Mouse (Mus musculus) limb, embryonic 13.5 days (tissue): ENCODE data around the gene Psat1. TPM values are rescaled to one million over a fixed set of nuclear protein-coding genes. Genes with fewer than 3 reads are reported as not detected.

Experiments
- ATAC-seq: fragments of 200-750 bp; cut with Nextera tagmentation; 2 replicates; pipeline ENCODE4 v1.8.0; 2017; ENCODE audit warnings: low read depth, moderate number of reproducible peaks, moderate TSS enrichment; ENCODE audit not compliant: low FRiP score
- H3K27ac ChIP-seq: fragments of 300-500 bp; sonication (generic); 2 replicates; pipeline ENCODE4 v1.5.1; 2015; ENCODE audit warnings: inconsistent platforms, mild to moderate bottlenecking, moderate library complexity
- H3K27me3 ChIP-seq: fragments of 300-500 bp; sonication (generic); 2 replicates; pipeline ENCODE4 v1.6.1; 2015; ENCODE audit warnings: mild to moderate bottlenecking, inconsistent platforms
- H3K36me3 ChIP-seq: fragments of 300-500 bp; sonication (generic); 2 replicates; pipeline ENCODE4 v1.6.1; 2015; ENCODE audit warnings: inconsistent platforms, mild to moderate bottlenecking, moderate library complexity
- H3K4me1 ChIP-seq: fragments of 300-500 bp; sonication (generic); 2 replicates; pipeline ENCODE4 v1.6.1; 2015; ENCODE audit warnings: inconsistent platforms
- H3K4me2 ChIP-seq: fragments of 300-500 bp; sonication (generic); replicated peaks from 2 replicates; pipeline ENCODE4 v1.6.1; 2015; ENCODE audit warnings: inconsistent platforms, mild to moderate bottlenecking, moderate library complexity
- H3K4me3 ChIP-seq: fragments of 300-500 bp; sonication (generic); 2 replicates; pipeline ENCODE4 v1.5.1; 2015; ENCODE audit warnings: moderate library complexity, mild to moderate bottlenecking, inconsistent platforms
- H3K9ac ChIP-seq: fragments of 300-500 bp; sonication (generic); 2 replicates; pipeline ENCODE4 v1.6.1; 2015; ENCODE audit warnings: mild to moderate bottlenecking, inconsistent platforms
- H3K9me3 ChIP-seq: fragments of 300-500 bp; sonication (generic); 2 replicates; pipeline ENCODE4 v1.6.1; 2016; ENCODE audit warnings: inconsistent platforms
- WGBS: fragments of 180-500 bp; shearing (Covaris S2); methylation state at CpG from one replicate; pipeline ENCODE4 v1.1.7; 2015; 5-methylcytosine and 5-hydroxymethylcytosine counted together
- polyA plus RNA-seq: library from polyadenylated mRNA; unstranded; fragments of >200 nt; fragmentation: Nextera tagmentation; extraction: Ambion mirVana; gene quantifications from 2 replicates; pipeline ENCODE4 v1.2.1, GENCODE M21; 2015

Gene Psat1
- polyA plus RNA-seq, 1 experiment from 2014 or later = 88.6 TPM

- H3K9me3 ChIP-seq = no peaks in the 10 kb centered on the region
- ATAC-seq = no peak
- peaks cover 40% of the 10 kb centered on the region for H3K36me3 ChIP-seq
- H3K27ac ChIP-seq = no peak overlapping the region
- peaks cover 13% of the 10 kb centered on the region for H3K4me1 ChIP-seq
- H3K4me3 ChIP-seq = no peak overlapping the region
- WGBS = 96% methylated on average over 7 of the region's 7 CpGs
- H3K27me3 ChIP-seq = no peaks in the 10 kb centered on the region
- H3K9ac ChIP-seq = no peak overlapping the region
- no peak overlapping the region for H3K4me2 ChIP-seq
Measured at GRCm38 (mm10) chr19:15919336-15919735, 27.8 kb downstream of the Psat1 start.

GRCm38 (mm10) chr19:15918111-15918510 lies 29.0 kb downstream of the Psat1 start:
- 91% methylated on average over 7 of the region's 7 CpGs for WGBS
- Histone ChIP-seq H3K4me3 (no peak overlapping the region), H3K4me2 (no peak overlapping the region), H3K4me1 (peaks cover 2% of the 10 kb centered on the region; the same call in 1 of the 2 replicates), H3K9me3 (no peaks in the 10 kb centered on the region), H3K27me3 (no peaks in the 10 kb centered on the region), H3K36me3 (peaks cover 52% of the 10 kb centered on the region), H3K27ac (no peak overlapping the region), H3K9ac (no peak overlapping the region)
- no peak for ATAC-seq

- no peak for ATAC-seq
- Histone ChIP-seq H3K27me3 (no peaks in the 10 kb centered on the region), H3K27ac (no peak overlapping the region), H3K4me3 (no peak overlapping the region), H3K9me3 (no peaks in the 10 kb centered on the region), H3K4me1 (no peaks in the 10 kb centered on the region), H3K4me2 (no peak overlapping the region), H3K36me3 (peaks cover 87% of the 10 kb centered on the region), H3K9ac (no peak overlapping the region)
- WGBS = 88% methylated on average over 9 of the region's 9 CpGs
Measured at GRCm38 (mm10) chr19:15913249-15913997, 33.7 kb downstream of the Psat1 start.

GRCm38 (mm10) chr19:15911441-15911840 lies 35.7 kb downstream of the Psat1 start:
- Histone ChIP-seq H3K4me2 (no peak overlapping the region), H3K27ac (no peak overlapping the region), H3K9me3 (no peaks in the 10 kb centered on the region), H3K4me3 (no peak overlapping the region), H3K27me3 (no peaks in the 10 kb centered on the region), H3K4me1 (no peaks in the 10 kb centered on the region), H3K36me3 (peaks cover 88% of the 10 kb centered on the region), H3K9ac (no peak overlapping the region)
- 86% methylated on average over 5 of the region's 5 CpGs for WGBS
- no peak for ATAC-seq

GRCm38 (mm10) chr19:15910987-15911386 lies 36.1 kb downstream of the Psat1 start:
- Histone ChIP-seq H3K36me3 (peaks cover 87% of the 10 kb centered on the region), H3K9ac (no peak overlapping the region)
- WGBS = 91% methylated on average over 3 of the region's 3 CpGs

GRCm38 (mm10) chr19:15910488-15910887 lies 36.6 kb downstream of the Psat1 start:
- Histone ChIP-seq H3K27me3 (no peaks in the 10 kb centered on the region), H3K9me3 (no peaks in the 10 kb centered on the region), H3K27ac (no peak overlapping the region), H3K9ac (no peak overlapping the region), H3K4me2 (no peak overlapping the region), H3K4me3 (no peak overlapping the region), H3K36me3 (peaks cover 92% of the 10 kb centered on the region), H3K4me1 (no peaks in the 10 kb centered on the region)
- WGBS = 90% methylated on average over 1 of the region's 1 CpGs
- ATAC-seq = no peak

More at GRCm38 (mm10) chr19:15910987-15911386, 36.1 kb downstream of the Psat1 start:
- Histone ChIP-seq H3K27ac (no peak overlapping the region), H3K9me3 (no peaks in the 10 kb centered on the region), H3K27me3 (no peaks in the 10 kb centered on the region), H3K4me1 (no peaks in the 10 kb centered on the region), H3K4me3 (no peak overlapping the region), H3K4me2 (no peak overlapping the region)
- ATAC-seq = no peak

GRCm38 (mm10) chr19:15908016-15908415 lies 39.1 kb downstream of the Psat1 start:
- peaks cover 73% of the 10 kb centered on the region for H3K36me3 ChIP-seq

GRCm38 (mm10) chr19:15904734-15905133 lies 42.4 kb downstream of the Psat1 start:
- Histone ChIP-seq H3K27ac (no peak overlapping the region), H3K9ac (no peak overlapping the region), H3K36me3 (peaks cover 44% of the 10 kb centered on the region), H3K4me3 (no peak overlapping the region), H3K4me2 (no peak overlapping the region), H3K9me3 (no peaks in the 10 kb centered on the region), H3K27me3 (no peaks in the 10 kb centered on the region), H3K4me1 (peaks cover 12% of the 10 kb centered on the region; the same call in 1 of the 2 replicates)
- no peak for ATAC-seq
- WGBS = 92% methylated on average over 4 of the region's 4 CpGs

More at GRCm38 (mm10) chr19:15908016-15908415, 39.1 kb downstream of the Psat1 start:
- H3K4me3 ChIP-seq = no peak overlapping the region
- no peaks in the 10 kb centered on the region for H3K27me3 ChIP-seq
- no peak overlapping the region for H3K27ac ChIP-seq
- no peak overlapping the region for H3K4me2 ChIP-seq
- WGBS = 87% methylated on average over 5 of the region's 5 CpGs
- no peaks in the 10 kb centered on the region for H3K9me3 ChIP-seq
- no peak for ATAC-seq
- H3K4me1 ChIP-seq = peaks cover 12% of the 10 kb centered on the region; the same call in 1 of the 2 replicates
- H3K9ac ChIP-seq = no peak overlapping the region

- Histone ChIP-seq H3K4me2 (no peak overlapping the region; the same call in 1 of the 2 replicates), H3K27ac (no peak overlapping the region), H3K27me3 (no peaks in the 10 kb centered on the region), H3K4me1 (peaks cover 12% of the 10 kb centered on the region; the same call in 1 of the 2 replicates), H3K9ac (no peak overlapping the region), H3K4me3 (no peak overlapping the region), H3K36me3 (peaks cover 35% of the 10 kb centered on the region), H3K9me3 (no peaks in the 10 kb centered on the region)
- WGBS = 49% methylated on average over 20 of the region's 20 CpGs
- no peak for ATAC-seq
Measured at GRCm38 (mm10) chr19:15903508-15904480, 43.3 kb downstream of the Psat1 start.

GRCm38 (mm10) chr19:15895681-15896080 lies 51.5 kb downstream of the Psat1 start:
- no peak overlapping the region for H3K4me3 ChIP-seq
- H3K36me3 ChIP-seq = no peaks in the 10 kb centered on the region
- no peak overlapping the region for H3K27ac ChIP-seq
- H3K9ac ChIP-seq = no peak overlapping the region
- ATAC-seq = no peak
- 83% methylated on average over 3 of the region's 3 CpGs for WGBS
- H3K27me3 ChIP-seq = no peaks in the 10 kb centered on the region
- H3K4me1 ChIP-seq = no peaks in the 10 kb centered on the region
- no peak overlapping the region for H3K4me2 ChIP-seq
- H3K9me3 ChIP-seq = no peaks in the 10 kb centered on the region

GRCm38 (mm10) chr19:15892146-15892545 lies 55.0 kb downstream of the Psat1 start:
- WGBS = 91% methylated on average over 4 of the region's 4 CpGs
- no peak for ATAC-seq

GRCm38 (mm10) chr19:15888466-15888865 lies 58.7 kb downstream of the Psat1 start:
- Histone ChIP-seq H3K4me1 (no peaks in the 10 kb centered on the region), H3K4me3 (no peak overlapping the region), H3K27ac (no peak overlapping the region), H3K4me2 (no peak overlapping the region), H3K9ac (no peak overlapping the region), H3K9me3 (no peaks in the 10 kb centered on the region), H3K27me3 (no peaks in the 10 kb centered on the region), H3K36me3 (no peaks in the 10 kb centered on the region)
- 94% methylated on average over 4 of the region's 4 CpGs for whole genome bisulfite sequencing
- ATAC-seq = no peak

More at GRCm38 (mm10) chr19:15892146-15892545, 55.0 kb downstream of the Psat1 start:
- no peaks in the 10 kb centered on the region for H3K36me3 ChIP-seq
- no peaks in the 10 kb centered on the region for H3K4me1 ChIP-seq
- no peaks in the 10 kb centered on the region for H3K27me3 ChIP-seq
- H3K4me3 ChIP-seq = no peak overlapping the region
- H3K4me2 ChIP-seq = no peak overlapping the region
- no peak overlapping the region for H3K27ac ChIP-seq
- no peaks in the 10 kb centered on the region for H3K9me3 ChIP-seq
- H3K9ac ChIP-seq = no peak overlapping the region
